Mouse (Mus musculus): Measurements from ENCODE around the gene Olfr480. TPM values are rescaled to one million over a fixed set of nuclear protein-coding genes. Genes with fewer than 3 reads are reported as not detected.

Gene Olfr480
- not detected for polyA plus RNA-seq (2014; fragmentation: Illumina TruSeq; extraction: RNeasy Lipid Tissue Mini Kit (QIAGEN cat#74804))

GRCm38 (mm10) chr7:108067246-108067645, at the start of gene Olfr480:
Gene Olfr480, minus strand, starts transcription at chr7:108067346.

GRCm38 (mm10) chr7:108100549-108100948, 33.4 kb upstream of the Olfr480 start, which contains the start of gene Olfr483:
Gene Olfr483, plus strand, starts transcription at chr7:108100849.

GRCm38 (mm10) chr7:108097486-108097885, 30.3 kb upstream of the Olfr480 start, which contains the start of gene Olfr482:
Gene Olfr482, minus strand, starts transcription at chr7:108097586.

GRCm38 (mm10) chr7:108079555-108079954, 12.4 kb upstream of the Olfr480 start, which contains the start of gene Olfr481:
Gene Olfr481, plus strand, starts transcription at chr7:108079855.

GRCm38 (mm10) chr7:108050393-108050792, 16.8 kb downstream of the Olfr480 start, which contains the start of gene Olfr479:
Gene Olfr479, plus strand, starts transcription at chr7:108050693.

GRCm38 (mm10) chr7:108033889-108034288, 33.3 kb downstream of the Olfr480 start, which contains the start of gene Olfr478:
Gene Olfr478, minus strand, starts transcription at chr7:108033989.

Other genes starting within 250 kb of the Olfr480 start
- gene Olfr469, start 241.8 kb downstream of the Olfr480 start, polyA plus RNA-seq (2014; fragmentation: Illumina TruSeq; extraction: RNeasy Lipid Tissue Mini Kit (QIAGEN cat#74804)), result not detected
- gene Olfr470, start 219.9 kb downstream of the Olfr480 start, polyA plus RNA-seq (2014; fragmentation: Illumina TruSeq; extraction: RNeasy Lipid Tissue Mini Kit (QIAGEN cat#74804)), result not detected
- not detected for gene Olfr472, start 169.4 kb downstream of the Olfr480 start, polyA plus RNA-seq (2014; fragmentation: Illumina TruSeq; extraction: RNeasy Lipid Tissue Mini Kit (QIAGEN cat#74804))
- not detected for gene Olfr473, start 136.9 kb downstream of the Olfr480 start, polyA plus RNA-seq (2014; fragmentation: Illumina TruSeq; extraction: RNeasy Lipid Tissue Mini Kit (QIAGEN cat#74804))
- gene Olfr474, start 112.7 kb downstream of the Olfr480 start, polyA plus RNA-seq (2014; fragmentation: Illumina TruSeq; extraction: RNeasy Lipid Tissue Mini Kit (QIAGEN cat#74804)), result not detected
- gene Olfr476, start 102.5 kb downstream of the Olfr480 start, polyA plus RNA-seq (2014; fragmentation: Illumina TruSeq; extraction: RNeasy Lipid Tissue Mini Kit (QIAGEN cat#74804)), result not detected
- not detected for gene Olfr477, start 80.7 kb downstream of the Olfr480 start, polyA plus RNA-seq (2014; fragmentation: Illumina TruSeq; extraction: RNeasy Lipid Tissue Mini Kit (QIAGEN cat#74804))
- gene Olfr478, start 33.4 kb downstream of the Olfr480 start, polyA plus RNA-seq (2014; fragmentation: Illumina TruSeq; extraction: RNeasy Lipid Tissue Mini Kit (QIAGEN cat#74804)), result not detected
- not detected for gene Olfr479, start 16.7 kb downstream of the Olfr480 start, polyA plus RNA-seq (2014; fragmentation: Illumina TruSeq; extraction: RNeasy Lipid Tissue Mini Kit (QIAGEN cat#74804))
- gene Olfr481, start 12.5 kb upstream of the Olfr480 start, polyA plus RNA-seq (2014; fragmentation: Illumina TruSeq; extraction: RNeasy Lipid Tissue Mini Kit (QIAGEN cat#74804)), result not detected
- gene Olfr482, start 30.2 kb upstream of the Olfr480 start, polyA plus RNA-seq (2014; fragmentation: Illumina TruSeq; extraction: RNeasy Lipid Tissue Mini Kit (QIAGEN cat#74804)), result not detected
- gene Olfr483, start 33.5 kb upstream of the Olfr480 start, polyA plus RNA-seq (2014; fragmentation: Illumina TruSeq; extraction: RNeasy Lipid Tissue Mini Kit (QIAGEN cat#74804)), result not detected
- not detected for gene Olfr484, start 60.1 kb upstream of the Olfr480 start, polyA plus RNA-seq (2014; fragmentation: Illumina TruSeq; extraction: RNeasy Lipid Tissue Mini Kit (QIAGEN cat#74804))
- not detected for gene Olfr485, start 92.5 kb upstream of the Olfr480 start, polyA plus RNA-seq (2014; fragmentation: Illumina TruSeq; extraction: RNeasy Lipid Tissue Mini Kit (QIAGEN cat#74804))
- not detected for gene Olfr486, start 105.4 kb upstream of the Olfr480 start, polyA plus RNA-seq (2014; fragmentation: Illumina TruSeq; extraction: RNeasy Lipid Tissue Mini Kit (QIAGEN cat#74804))
- gene Olfr487, start 147.3 kb upstream of the Olfr480 start, polyA plus RNA-seq (2014; fragmentation: Illumina TruSeq; extraction: RNeasy Lipid Tissue Mini Kit (QIAGEN cat#74804)), result not detected
- gene Olfr488, start 191.0 kb upstream of the Olfr480 start, polyA plus RNA-seq (2014; fragmentation: Illumina TruSeq; extraction: RNeasy Lipid Tissue Mini Kit (QIAGEN cat#74804)), result not detected
- not detected for gene Olfr490, start 221.6 kb upstream of the Olfr480 start, polyA plus RNA-seq (2014; fragmentation: Illumina TruSeq; extraction: RNeasy Lipid Tissue Mini Kit (QIAGEN cat#74804))
- gene Olfr491, start 246.1 kb upstream of the Olfr480 start, polyA plus RNA-seq (2014; fragmentation: Illumina TruSeq; extraction: RNeasy Lipid Tissue Mini Kit (QIAGEN cat#74804)), result not detected

Data from ovary, adult 10 weeks (tissue).